Mouse (Mus musculus) urinary bladder, adult 18-20 months (tissue): Measurements from ENCODE around the gene Tomt.
A peak's percentile ranks its signal among the peaks of the same experiment; 100 is the strongest.
"Not testable (repeated sequence)": the region's sequence is repeated elsewhere in the genome, so short reads cannot be mapped to it uniquely, and the experiment has no call there.

Source experiments
- DNase-seq, 2 experiments: peaks; one replicate each; pipeline ENCODE4 v3.0.0; 2022; ENCODE audit warnings: low spot score in 2 of 2, mixed read lengths in 2 of 2

Tomt gene

DNA sequence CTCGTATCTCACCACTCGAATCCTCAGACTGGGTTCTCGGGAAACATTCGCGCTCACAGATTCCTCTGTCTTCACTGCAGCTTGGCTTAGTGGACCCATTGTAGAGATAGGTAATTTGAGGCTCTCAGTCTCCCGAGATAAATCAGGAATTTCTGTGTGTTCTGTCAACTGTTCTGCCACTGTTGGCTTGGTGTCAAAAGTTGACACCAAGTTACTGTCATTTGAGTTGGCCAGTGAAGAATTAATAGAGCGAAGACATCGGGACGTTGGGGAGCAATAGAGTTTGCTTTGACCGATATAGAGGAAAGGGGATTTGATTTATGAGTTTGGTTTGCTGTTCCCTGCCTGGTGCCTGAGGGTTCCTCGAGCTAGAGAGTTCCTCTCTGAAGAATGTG lies at the start of gene Tomt:
Tomt (minus strand) TSS at position 73 of the 395 bp plus-strand sequence.
- DNase-seq: no peak

DNA sequence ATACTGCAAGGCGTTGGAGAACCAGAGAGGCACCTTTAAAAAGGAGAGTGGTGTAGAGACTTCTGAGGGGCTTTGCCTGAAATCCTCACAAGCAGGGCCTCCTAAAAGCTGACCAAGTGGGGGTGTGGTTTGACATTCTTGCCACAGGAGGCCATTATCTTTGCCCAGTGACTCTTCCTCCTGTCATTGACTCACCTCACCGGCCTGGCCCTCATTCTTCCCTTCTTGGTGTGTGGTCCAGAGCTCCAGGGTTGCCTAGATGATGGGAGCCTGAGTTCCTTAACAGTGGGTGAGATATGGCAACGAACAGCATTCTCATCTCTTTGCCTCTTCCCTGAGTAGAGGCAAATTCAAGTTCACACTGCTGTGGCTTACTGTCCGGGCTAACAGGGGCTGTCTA lies 49.7 kb upstream of the Tomt start:
- no peak for DNase-seq

DNA sequence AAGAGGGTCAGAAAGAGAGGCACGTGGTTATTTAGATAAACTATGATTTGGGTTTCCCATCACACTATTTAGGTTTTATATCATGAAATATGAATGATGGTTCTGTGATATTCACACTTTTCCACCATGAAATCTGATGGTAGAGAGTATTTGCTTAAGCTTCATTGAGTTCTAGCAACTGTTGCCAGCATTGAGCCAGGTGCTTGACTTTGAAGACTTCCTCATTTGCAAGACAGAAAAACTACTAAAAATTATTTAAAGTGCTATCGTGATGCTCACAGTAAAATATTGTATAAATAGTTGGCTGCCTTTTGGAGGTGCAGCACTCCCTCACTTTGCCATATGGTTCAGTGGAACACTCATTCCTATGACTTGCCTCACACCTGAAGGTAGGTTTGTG lies 49.1 kb upstream of the Tomt start:
- DNase-seq: no peak

DNA sequence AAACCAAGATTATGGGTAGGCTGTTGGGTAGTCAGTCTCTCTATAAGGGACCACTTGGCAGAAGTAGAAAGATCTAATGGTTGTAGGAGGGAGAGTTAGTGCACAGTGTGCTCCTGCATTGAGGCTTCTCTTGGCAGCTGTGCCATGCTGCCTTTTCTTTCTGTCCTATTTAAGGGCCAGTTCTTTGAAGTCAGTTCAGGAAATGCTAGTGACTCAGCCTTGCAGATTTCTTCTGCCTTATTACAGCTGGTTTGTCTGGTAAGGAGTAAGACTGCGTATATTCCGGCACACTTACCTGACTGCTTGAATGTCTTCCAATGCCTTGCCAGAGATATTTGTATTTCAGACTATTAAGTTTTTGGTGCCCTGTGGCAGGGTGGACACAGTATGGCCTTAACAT lies 48.0 kb upstream of the Tomt start:
- no peak for DNase-seq

DNA sequence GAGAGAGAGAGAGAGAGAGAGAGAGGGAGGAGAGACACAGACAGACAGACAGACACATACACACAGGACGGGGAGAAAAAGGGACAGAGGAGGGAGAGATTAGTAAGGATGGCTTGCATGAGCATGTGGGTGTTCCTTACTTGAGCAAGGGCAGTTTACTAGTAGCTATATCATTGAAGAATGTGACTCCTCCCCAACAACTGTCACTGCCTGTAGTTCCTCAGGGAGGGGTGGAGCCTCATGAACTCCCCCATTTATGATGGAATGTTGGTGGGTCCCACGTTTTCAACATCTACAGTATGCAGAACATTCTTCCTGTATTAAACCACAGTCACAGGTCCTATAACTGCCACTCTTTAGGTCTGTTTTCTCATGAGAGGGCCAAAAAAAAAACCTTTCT lies 45.9 kb upstream of the Tomt start:
- DNase-seq: no peak

DNA sequence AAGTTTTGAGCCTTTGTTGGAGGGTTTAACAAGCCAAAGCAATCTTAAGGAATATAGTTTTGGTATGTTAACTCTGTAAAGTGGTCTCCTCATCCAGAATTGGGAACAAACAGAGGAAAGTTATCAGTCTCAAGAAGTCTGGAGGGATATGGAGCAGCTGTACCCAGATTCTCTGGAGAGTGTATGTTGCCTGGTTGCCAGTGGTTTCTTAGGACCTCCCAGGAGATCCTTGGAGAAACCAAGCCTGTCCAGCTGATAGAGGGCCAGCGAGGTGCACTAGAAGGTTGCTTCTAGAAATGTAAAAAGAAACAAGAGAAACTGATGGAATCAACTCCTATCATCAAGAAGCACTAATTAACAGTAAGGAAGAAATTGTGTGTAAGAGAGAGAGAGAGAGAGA lies 45.5 kb upstream of the Tomt start:
- DNase-seq: no peak

DNA sequence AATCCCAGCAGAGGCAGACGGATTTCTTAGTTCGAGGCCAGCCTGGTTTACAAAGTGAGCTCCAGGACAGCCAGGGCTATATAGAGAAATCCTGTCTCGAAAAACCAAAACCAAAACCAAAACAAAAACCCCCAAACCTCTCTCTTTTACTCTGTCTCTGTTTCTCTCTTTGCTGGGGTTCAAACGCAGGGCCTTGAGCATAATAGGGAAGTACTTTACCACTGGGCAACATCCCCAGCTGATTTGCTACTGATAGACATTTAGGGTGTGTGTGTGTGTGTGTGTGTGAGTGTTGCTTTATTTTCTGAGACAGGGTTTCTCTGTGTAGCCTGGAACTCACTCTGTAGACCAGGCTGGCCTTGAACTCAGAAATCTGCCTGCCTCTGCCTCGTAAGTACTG lies 42.8 kb upstream of the Tomt start:
- DNase-seq: not testable (repeated sequence)

DNA sequence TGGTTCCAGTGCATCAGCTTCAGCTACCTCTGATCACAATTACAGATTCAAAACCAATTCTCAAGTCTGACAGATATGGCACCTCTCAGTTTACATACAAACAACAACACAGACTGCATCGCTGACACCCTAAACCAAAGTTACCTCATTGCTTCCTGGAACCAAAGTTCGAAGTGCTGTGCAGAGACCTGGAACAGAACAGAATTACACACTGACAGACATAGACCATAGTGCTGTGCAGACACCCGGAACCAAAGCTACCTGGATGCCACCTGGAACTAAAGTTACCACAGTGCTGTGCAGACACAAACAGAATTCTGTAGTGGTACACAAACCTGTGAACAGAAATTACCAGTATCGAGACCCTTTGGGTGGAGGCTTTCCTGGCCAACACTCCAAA lies 33.6 kb upstream of the Tomt start:
- DNase-seq: no peak

DNA sequence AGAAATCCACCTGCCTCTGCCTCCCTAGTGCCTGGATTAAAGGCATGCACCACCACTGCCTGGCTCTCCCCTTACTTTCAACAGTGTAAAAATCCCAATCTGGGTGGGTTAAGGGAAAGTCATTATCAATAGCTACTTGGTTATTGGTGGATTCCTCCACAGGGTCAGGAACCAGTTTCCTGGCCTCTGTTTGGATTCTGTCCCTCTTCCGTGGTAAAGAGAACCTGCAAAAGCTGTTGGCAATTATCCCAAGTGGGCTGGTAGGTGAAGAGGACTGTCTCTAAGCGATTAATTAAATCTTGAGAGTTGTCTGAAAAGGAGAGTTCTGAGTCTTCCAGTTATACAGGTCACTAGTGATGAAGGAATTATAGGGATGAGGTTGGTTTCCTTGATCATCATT lies 32.2 kb upstream of the Tomt start:
- no peak for DNase-seq

DNA sequence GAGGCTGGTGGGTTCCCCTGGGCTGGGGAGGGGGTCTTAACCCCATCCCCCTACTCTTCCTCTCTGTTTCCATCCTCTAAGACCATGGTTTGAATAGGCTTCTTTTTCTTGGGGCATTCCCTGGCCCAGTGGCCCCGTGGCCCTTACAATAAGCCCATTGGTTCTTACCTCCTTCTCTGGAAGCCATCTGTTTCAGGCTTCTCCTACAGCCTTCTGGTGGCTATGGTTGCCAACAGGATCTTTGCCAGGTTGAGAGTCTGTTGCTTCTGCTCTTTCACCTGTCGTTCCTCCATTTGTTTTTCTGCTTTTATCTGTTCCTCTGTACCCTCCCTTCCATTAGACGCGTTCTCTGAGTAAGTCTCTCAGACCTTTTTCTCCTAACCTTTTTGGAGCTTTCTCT lies 31.4 kb upstream of the Tomt start:
- no peak for DNase-seq

DNA sequence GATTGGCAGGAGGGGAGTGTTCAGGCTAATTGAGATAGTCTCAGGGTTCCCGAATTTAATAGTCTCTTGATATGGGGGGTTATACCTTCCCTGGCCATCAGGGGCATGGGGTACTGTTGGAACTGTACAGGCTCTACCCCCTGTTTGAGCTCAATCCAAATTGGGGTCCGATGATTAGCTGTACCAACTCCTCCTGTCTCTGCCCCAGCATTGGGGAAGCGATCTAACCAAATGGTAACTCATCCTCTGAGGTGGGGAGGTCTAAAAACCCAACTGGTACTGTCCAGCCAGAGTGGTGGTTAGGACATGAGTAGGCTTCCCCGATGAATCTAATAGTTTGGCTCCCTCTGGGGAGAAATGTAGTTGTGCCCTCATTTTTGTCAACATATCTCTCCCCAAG lies 30.8 kb upstream of the Tomt start:
- DNase-seq: no peak

DNA sequence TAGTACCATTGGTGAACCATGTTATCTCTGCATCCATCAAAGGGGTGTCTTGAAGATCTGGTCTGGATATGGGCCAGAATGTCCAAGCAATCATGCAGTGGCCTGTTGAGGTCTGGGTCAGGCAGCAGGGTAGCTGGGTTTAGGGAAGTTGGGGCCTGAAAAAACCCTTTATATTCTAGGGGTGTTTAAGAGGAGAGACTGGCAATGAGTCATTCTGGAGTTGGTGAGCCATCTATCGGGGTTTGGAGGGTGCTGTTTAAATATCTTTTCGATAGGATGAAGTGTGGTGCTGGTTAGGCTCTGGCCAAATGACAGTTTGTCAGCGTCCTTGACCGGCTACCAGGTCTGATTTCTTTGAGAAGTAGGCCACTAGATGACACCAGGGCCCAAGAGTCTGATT lies 29.8 kb upstream of the Tomt start:
- DNase-seq: no peak

DNA sequence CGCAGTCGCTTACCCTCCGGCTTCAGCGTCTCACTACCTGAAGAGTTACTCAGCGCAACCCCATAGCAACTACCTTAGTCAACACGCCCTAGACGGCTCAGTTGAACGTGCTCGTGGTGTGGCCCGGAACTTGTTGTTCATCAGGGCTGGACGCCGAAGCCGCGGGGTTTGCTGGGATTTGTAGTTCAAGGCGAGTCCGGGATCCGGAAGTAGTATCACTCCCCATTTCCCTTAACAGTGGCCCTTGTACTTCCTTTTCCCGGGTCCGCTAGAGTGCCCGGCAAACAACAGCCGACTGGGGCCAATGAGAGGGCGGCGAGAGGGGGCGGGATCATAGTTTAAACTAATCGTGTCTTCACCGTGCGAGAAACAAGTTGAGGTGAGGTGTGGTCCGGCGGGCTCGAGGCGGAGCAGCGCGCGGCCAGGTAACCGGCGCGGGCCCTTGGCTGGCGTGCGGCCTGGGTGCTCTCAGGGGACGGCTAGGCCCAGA lies 27.6 kb upstream of the Tomt start, which contains the start of the genes Lrrc51 and Numa1:
Lrrc51 (minus strand) TSS at position 145 of the 490 bp plus-strand sequence.
Numa1 (plus strand) TSS at position 361 of the 490 bp plus-strand sequence.
- peak; percentile 90 to 98 for DNase-seq

DNA sequence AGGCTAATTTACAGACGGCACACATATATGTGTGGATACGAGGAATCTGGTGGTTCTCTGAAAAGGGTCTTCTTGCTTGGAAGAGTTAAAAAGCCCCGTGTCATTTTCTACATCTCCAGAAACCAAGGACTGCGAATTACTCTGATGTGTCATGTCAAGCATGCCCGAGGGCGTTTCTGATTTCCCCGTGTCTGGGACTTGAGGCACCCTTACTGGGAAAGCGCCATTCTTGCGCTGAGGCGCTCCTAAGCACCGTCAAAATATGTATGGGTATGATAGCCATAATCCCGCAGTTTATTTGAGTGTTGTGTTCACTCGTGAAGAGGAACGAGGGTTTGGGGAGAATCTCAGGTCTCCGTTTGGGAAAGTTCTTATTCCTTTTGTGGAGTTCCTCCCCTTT lies 27.1 kb upstream of the Tomt start:
- no peak for DNase-seq

DNA sequence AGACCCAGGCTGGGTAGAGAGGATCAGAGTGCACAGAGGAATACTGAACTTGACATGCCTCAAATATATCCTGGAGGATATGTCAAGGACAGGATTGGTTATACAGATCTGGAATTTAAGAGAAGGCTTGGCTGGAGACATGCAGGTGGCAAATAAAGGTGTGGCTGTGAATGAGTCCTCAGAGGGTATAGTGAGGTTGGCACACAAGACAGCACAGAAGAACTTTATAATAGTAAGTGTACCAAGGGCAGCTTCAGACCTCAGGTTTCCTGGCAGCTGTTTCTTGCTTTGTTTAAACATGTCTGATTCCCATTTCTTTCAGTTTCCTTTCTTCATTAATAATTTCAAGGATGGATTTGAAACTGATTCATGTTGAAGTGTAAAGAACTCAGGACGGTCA lies 26.4 kb upstream of the Tomt start:
- DNase-seq: no peak

DNA sequence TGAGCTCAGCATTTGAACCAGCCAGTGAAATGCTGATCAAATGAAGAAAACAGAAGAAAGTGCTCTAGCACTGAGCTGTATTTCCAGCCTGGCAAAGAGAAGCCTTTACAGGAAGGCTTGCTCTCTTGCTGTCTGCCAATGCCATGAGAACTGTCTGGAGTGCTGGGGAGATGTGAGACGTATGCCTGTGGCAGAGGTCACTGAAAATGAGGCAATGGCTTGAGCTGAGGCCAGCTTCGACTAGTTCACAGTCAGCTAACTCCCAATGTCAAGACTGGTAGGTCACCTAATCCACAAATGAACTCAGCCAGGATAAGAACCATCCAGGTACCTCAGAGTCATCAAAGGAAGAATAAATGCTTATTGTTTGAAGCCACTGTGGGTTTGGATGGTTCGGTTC lies 21.9 kb upstream of the Tomt start:
- DNase-seq: no peak

DNA sequence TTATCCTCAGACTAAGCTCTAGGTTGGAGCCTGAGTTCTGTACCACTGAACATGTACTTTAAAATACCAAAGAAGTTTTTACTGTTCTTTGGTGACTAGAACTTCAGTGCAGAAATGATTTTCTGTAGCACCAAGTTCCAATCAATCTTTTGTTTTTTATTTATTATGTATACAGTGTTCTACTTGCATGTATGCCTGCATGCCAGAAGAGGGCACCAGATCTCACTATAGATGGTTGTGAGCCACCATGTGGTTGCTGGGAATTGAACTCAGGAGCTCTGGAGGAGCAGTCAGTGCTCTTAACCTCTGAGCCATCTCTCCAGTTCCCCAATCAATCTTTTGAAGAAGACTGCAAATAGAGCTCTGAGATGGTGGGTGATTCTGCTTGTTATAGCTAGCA lies 19.7 kb upstream of the Tomt start:
- not testable (repeated sequence) for DNase-seq

DNA sequence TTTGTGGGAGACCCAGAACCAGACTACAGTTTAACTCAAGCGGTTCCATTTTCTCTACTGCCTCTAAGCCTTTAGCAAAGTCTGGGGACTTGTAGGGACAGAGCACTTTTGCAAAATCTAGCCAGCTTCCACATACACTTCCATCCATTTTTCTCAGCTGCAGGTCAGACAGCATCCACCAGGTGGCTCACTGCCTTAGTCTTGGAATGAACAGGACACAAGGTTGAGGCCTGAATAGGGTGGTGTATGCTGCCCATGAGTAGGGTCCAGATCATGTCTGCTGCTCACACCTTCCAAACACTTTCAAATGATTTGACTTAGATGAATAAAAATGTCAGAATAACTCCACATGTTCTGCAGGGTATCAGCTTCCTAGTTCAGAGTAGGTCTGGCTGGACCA lies 11.9 kb upstream of the Tomt start:
- peak in 1 of 2 experiments; percentile 48 for DNase-seq

DNA sequence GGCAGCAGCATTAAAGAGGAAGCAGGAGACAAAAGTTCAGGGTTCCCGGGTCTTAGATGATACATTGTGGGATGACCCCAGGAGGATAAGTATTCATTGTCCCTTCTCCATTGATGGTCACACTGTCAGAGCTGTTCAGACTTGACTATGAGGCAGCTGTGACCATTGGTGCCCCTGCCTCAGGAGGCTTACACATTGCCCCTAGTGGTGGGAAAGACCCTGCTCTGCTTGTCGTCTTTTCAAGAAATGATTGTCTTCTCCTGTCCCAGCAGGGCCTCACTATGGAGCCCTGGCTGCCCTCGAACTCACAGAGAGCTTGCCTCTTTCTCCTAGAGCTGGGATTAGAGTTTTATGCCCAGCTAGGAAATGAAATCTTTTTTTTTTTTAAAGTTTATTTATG lies 5.8 kb upstream of the Tomt start:
- DNase-seq: no peak

DNA sequence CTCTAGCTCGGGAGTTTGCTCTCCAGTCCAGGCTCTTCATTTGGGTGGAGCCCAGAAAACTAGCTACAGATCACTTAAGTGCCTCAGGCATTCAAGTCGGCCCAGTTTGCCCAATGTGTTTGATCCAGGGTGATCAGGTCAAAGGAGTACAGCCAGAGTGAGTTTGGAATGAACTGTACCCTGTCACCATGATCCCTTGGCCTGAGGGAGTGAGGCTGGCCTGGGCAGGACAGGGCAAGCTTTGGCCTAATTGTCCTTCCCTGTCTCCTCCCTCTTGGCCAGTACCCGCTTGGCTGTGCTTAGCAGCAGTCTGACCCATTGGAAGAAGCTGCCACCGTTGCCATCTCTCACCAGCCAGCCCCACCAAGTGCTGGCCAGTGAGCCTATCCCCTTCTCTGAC lies 4.0 kb upstream of the Tomt start:
- no peak for DNase-seq

DNA sequence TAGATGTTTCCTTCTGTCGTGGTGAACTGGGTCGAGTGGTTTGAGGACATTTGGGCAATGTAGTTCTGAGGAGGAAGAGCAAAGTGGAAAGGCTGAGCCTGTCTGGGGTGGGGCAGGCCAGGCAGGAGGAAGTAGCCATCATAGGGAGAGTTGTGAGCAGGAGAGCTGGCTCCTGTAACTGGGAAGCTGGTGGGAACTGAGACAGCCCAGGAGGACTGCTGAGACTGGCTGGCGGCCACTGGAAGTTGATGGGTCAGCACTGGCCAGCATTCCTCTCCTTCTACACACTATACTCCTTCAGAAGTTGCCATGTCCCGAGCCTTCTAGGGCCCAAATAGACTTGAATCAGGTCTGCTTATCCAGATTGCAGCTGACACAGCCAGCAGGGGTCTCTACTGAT lies 2.2 kb upstream of the Tomt start:
- no peak for DNase-seq

DNA sequence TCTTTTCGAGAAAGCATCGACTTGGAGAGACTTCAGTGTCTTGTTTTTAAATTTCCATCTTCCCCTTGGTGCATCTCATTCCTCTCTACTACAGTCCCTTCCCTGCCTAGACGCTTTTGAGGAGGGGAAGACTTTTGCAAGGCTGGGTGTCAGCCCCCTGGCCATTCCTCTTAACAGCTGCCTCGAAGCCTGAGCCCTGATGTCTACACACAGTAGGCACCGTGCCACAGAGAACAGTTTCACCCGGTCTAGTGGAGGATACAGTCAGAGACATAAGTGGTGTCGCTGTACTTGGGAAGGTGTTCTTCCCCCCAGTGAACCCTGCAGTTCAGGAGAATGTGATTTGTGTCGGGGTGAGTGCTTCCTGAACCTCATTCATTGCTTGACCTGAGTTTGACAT lies 537 bp upstream of the Tomt start:
- DNase-seq: no peak

DNA sequence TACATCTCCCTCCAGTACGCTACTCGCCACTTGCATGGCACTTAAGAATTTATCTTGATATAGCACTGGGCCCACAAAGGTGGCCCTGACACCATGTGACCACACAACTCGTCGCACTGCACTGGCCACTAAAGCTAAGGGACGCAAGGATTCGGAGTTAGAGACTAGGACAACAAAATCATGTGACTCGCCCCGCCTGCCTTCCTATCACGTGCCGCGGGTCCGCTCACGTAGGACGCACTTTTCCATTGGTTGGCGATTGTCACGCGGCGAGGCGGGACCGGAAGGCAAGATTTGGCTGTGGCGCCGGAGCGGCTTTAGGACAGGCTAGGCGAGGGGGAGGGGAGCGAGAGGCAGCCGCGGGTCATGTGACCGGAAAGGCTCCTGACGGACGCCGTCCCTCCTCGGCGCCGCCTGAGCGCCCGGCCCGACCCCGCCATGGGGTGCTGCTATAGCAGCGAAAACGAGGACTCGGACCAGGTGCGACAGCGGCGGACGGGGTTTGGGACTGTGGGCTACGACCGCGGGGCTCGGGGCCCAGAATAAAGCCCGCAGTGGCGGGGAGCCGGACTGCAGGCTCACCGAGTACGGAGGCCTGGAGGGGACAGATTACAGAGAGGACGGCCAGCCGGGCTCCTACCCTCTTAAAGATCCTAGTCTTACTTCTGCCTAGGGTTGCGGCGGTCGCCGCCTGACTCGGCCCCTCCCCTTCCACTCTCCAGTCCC lies 435 bp downstream of the Tomt start, which contains the start of gene Lamtor1:
Lamtor1 (plus strand) TSS at position 344 of the 726 bp plus-strand sequence.
- peak; percentile 98 to 100 for DNase-seq

DNA sequence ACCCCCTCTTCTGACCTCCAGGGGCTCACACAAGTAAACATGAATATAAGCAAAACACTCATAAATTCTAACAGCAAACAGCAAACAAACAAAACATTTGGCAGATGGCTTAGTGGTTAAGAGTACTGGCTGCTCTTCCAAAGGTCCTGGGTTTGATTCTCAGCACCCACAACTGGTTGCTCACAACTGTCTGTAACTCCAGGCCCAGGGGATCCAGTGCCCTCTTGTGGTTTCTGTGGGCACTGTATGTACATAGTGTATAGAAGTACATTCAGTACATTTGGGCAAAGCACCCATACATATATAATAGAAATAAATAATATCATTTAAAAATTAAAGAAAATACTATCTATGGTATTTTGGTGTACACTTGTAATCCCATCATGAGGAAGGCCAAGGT lies 3.3 kb downstream of the Tomt start:
- DNase-seq: no peak
